ENCODE assay signal across 15 mouse cellular contexts in genomic region chr11:113412545-113412944, GRCm38 (mm10).
DNase-seq lines count a peak whose midpoint lies in the region; ATAC-seq and TF ChIP-seq lines count a peak whose summit lies in the region.
"Had no signal": no experiment of that assay in that cellular context is flagged by ENCODE, and none has a peak within 500 bp of the region (broad histone marks: within the 10 kb centered on the region; RNA-seq: fewer than 3 reads in every experiment).

No protein-coding gene starts in this region.

- 97% methylated on average over 4 of the region's 4 CpGs for WGBS in hindbrain, postnatal 0 days
- WGBS in hindbrain, embryonic 11.5 days, result 91% methylated on average over 4 of the region's 4 CpGs
- WGBS in spleen, adult 2 months, result 94% methylated on average over 4 of the region's 4 CpGs
- WGBS in bone marrow, adult 2 months, result 88% methylated on average over 4 of the region's 4 CpGs

- DNase-seq in hindbrain, postnatal 0 days (ENCODE audit: low spot score), result no peak
- DNase-seq in hindbrain, embryonic 11.5 days (ENCODE audit: low spot score), result no peak
- DNase-seq in spleen, adult 2 months (ENCODE audit: low read depth in 1 of 2, low spot score in 2 of 2), result no peak
- DNase-seq in spleen, postnatal 36 days (ENCODE audit: low spot score in 2 of 2), result no peak
- DNase-seq in thymus, postnatal 36 days, result peak; percentile 20 to 31
- DNase-seq in ovary, postnatal 14 days (ENCODE audit: low spot score), result no peak
- DNase-seq: cerebellum, postnatal 25 days; heart, postnatal 14 days; lung, postnatal 10 days had no signal

- H3K9me3 ChIP-seq in hindbrain, postnatal 0 days (ENCODE audit: low read length), result no peaks in the 10 kb centered on the region
- no peaks in the 10 kb centered on the region for H3K9me3 ChIP-seq in hindbrain, embryonic 11.5 days (ENCODE audit: control insufficient read depth, low read length)
- H3K9me3 ChIP-seq: limb, embryonic 10.5 days; midbrain, embryonic 12.5 days; neural tube, embryonic 12.5 days had no signal

- H3K36me3 ChIP-seq in hindbrain, postnatal 0 days (ENCODE audit: insufficient read depth, low read length), result no peaks in the 10 kb centered on the region
- no peaks in the 10 kb centered on the region for H3K36me3 ChIP-seq in hindbrain, embryonic 11.5 days (ENCODE audit: control insufficient read depth, insufficient read depth, low read length)
- H3K36me3 ChIP-seq in spleen, adult 2 months (ENCODE audit: control insufficient read depth, insufficient read depth, low read length), result no peaks in the 10 kb centered on the region
- H3K36me3 ChIP-seq: limb, embryonic 10.5 days; midbrain, embryonic 12.5 days; neural tube, embryonic 12.5 days had no signal

- H3K4me3 ChIP-seq in hindbrain, postnatal 0 days (ENCODE audit: low read length), result no peak overlapping the region
- H3K4me3 ChIP-seq in hindbrain, embryonic 11.5 days (ENCODE audit: low read depth, low read length), result no peak overlapping the region
- H3K4me3 ChIP-seq in spleen, adult 2 months (ENCODE audit: extremely low read depth, insufficient read depth, insufficient read length), result no peak overlapping the region
- no peak overlapping the region for H3K4me3 ChIP-seq in bone marrow, adult 2 months (replicated peaks; ENCODE audit: control insufficient read depth, low read depth, low read length)
- H3K4me3 ChIP-seq: limb, embryonic 10.5 days; midbrain, embryonic 12.5 days; neural tube, embryonic 12.5 days had no signal

- no peak overlapping the region for H3K9ac ChIP-seq in hindbrain, postnatal 0 days (replicated peaks; ENCODE audit: low read length)
- no peak overlapping the region for H3K9ac ChIP-seq in hindbrain, embryonic 11.5 days (ENCODE audit: low read depth, low read length)
- H3K9ac ChIP-seq: midbrain, embryonic 12.5 days; neural tube, embryonic 12.5 days had no signal

- no peak overlapping the region for H3K27ac ChIP-seq in hindbrain, postnatal 0 days
- H3K27ac ChIP-seq in hindbrain, embryonic 11.5 days (ENCODE audit: low read depth, low read length), result no peak overlapping the region
- no peak overlapping the region for H3K27ac ChIP-seq in spleen, adult 2 months (ENCODE audit: insufficient read depth, low read length)
- H3K27ac ChIP-seq in bone marrow, adult 2 months (ENCODE audit: control insufficient read depth, insufficient read depth, low read depth, low read length, poor library complexity), result no peak overlapping the region
- H3K27ac ChIP-seq: limb, embryonic 10.5 days; midbrain, embryonic 12.5 days; neural tube, embryonic 12.5 days had no signal

- no peak for ATAC-seq in hindbrain, postnatal 0 days
- ATAC-seq in hindbrain, embryonic 11.5 days (ENCODE audit: low FRiP score), result no peak
- no peak for ATAC-seq in inflammation-experienced regulatory T-cells, adult 6 months
- ATAC-seq: activated CD4-positive, CD25-positive, alpha-beta regulatory T cell, adult 4 months had no signal

- H3K27me3 ChIP-seq in hindbrain, postnatal 0 days (ENCODE audit: insufficient read depth, low read length), result no peaks in the 10 kb centered on the region
- H3K27me3 ChIP-seq in hindbrain, embryonic 11.5 days (ENCODE audit: control insufficient read depth, insufficient read depth, low read length), result no peaks in the 10 kb centered on the region
- H3K27me3 ChIP-seq in spleen, adult 2 months (ENCODE audit: control insufficient read depth, insufficient read depth, low read length), result no peaks in the 10 kb centered on the region
- H3K27me3 ChIP-seq: neural tube, embryonic 12.5 days had no signal

- no peak overlapping the region for H3K4me2 ChIP-seq in hindbrain, postnatal 0 days (ENCODE audit: low read depth, low read length)
- no peak overlapping the region for H3K4me2 ChIP-seq in hindbrain, embryonic 11.5 days (replicated peaks; ENCODE audit: low read depth, low read length)
- H3K4me2 ChIP-seq: midbrain, embryonic 12.5 days; neural tube, embryonic 12.5 days had no signal

- TF ChIP-seq CTCF in hindbrain, postnatal 0 days (IDR thresholded peaks at IDR 0.05; ENCODE audit: low read depth), result peak; percentile 57
- TF ChIP-seq CTCF in spleen, adult 2 months (IDR thresholded peaks at IDR 0.05; ENCODE audit: extremely low read depth, insufficient read depth, insufficient read length, insufficient replicate concordance), result peak; percentile 24; the same call in 1 of the 2 replicates
- TF ChIP-seq CTCF in bone marrow, adult 2 months (IDR thresholded peaks at IDR 0.05; ENCODE audit: control insufficient read depth, insufficient read depth, low read length), result peak; percentile 45; the same call in 1 of the 2 replicates

- no peaks in the 10 kb centered on the region for H3K4me1 ChIP-seq in hindbrain, postnatal 0 days (ENCODE audit: insufficient read depth, low read length)
- H3K4me1 ChIP-seq in hindbrain, embryonic 11.5 days (replicated peaks; ENCODE audit: control insufficient read depth, insufficient read depth, low read length), result no peaks in the 10 kb centered on the region
- H3K4me1 ChIP-seq in spleen, adult 2 months (ENCODE audit: control insufficient read depth, insufficient read depth, insufficient read length), result no peaks in the 10 kb centered on the region
- no peaks in the 10 kb centered on the region; the same call in 1 of the 2 replicates for H3K4me1 ChIP-seq in bone marrow, adult 2 months (ENCODE audit: control insufficient read depth, insufficient read depth, low read length)
- H3K4me1 ChIP-seq: limb, embryonic 10.5 days; midbrain, embryonic 12.5 days; neural tube, embryonic 12.5 days had no signal

- TF ChIP-seq POLR2A in spleen, adult 2 months (IDR thresholded peaks at IDR 0.05; ENCODE audit: low read depth, low read length), result no peak
- no peak for TF ChIP-seq POLR2A in bone marrow, adult 2 months (IDR thresholded peaks at IDR 0.05; ENCODE audit: borderline replicate concordance, control insufficient read depth, low read depth, low read length)

Comparison
In these comparisons a context has a peak if more than half of its experiments do, and no peak if none do; other contexts are left out.
1. DNase-seq: peak in thymus, postnatal 36 days (2 of 2); none in hindbrain, postnatal 0 days (single experiment), hindbrain, embryonic 11.5 days (single experiment), spleen, adult 2 months (0 of 2), spleen, postnatal 36 days (0 of 2) and ovary, postnatal 14 days (single experiment).
2. Peak in every context shown above with its lines, with median percentiles within 50 percentile points of each other: CTCF ChIP-seq.